8 mouse cellular contexts compared by ENCODE assay signal in the genomic region with DNA sequence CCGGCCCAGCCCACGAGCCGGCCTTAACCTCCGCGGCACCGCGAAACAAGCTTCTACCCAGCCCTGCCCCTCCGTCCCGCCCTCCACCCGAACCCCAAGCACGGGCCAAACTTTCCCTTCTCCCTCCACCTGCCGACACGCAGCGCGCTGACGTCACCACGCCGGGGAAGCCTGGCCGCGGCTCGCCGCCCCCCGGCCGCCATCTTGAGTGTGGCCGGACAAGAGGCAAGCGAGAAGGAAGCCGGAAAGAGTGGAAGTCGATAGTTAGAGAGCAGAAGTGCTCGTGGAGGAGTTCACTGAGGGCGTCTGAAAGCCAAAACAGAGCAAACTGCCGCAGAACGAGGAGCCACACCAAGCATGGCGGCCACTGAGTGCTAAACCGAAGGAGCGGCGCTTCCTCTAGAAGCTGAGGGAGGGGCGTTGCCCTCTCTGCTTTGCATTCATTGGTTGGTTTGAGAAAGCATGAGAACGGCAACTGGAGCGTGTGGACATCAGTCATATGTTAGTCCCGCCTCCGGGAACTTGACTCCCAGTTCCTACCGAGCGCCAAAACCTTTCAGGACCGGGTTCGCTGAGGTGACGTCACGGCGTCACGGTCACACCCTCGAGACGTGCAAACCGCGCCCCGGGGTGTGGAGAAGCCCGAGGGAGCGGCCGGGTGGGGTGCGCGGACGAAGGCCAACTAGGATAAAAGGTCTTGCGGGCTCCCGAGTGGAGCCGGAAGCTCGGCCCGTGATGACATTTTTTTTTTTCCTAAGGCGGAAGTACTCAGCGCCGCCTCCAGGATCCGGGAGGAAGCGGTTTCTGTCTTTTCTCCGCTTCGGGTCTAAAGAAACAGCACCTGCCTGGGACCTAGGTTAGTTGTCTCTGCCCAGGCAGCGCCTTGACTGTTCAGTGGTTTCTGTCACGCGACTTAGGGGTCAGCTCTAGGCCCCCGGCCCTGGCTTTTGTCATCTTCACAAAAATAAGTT. TPM values are rescaled to one million over a fixed set of nuclear protein-coding genes. Genes with fewer than 3 reads are reported as not detected.
DNase-seq lines count a peak whose midpoint lies in the region; ATAC-seq lines count a peak whose summit lies in the region.

A gene (minus strand): TSS at position 139 of the 971 bp plus-strand sequence.

- peaks cover 17% of the 10 kb centered on the region for H3K4me1 ChIP-seq in forebrain, embryonic 14.5 days (ENCODE audit: control insufficient read depth, insufficient read depth, low read length)
- H3K4me1 ChIP-seq in neural tube, embryonic 15.5 days = peaks cover 25% of the 10 kb centered on the region

- DNase-seq in ES-CJ7 (ENCODE audit: low read depth, low spot score) = peak; percentile 100
- peak; percentile 99 for DNase-seq in cerebellum, adult 11 months
- peak; percentile 100 for DNase-seq in forebrain, embryonic 14.5 days (ENCODE audit: low spot score)
- peak; percentile 99 for DNase-seq in heart, postnatal 14 days
- DNase-seq in layer of hippocampus, adult 11-12 months (ENCODE audit: low spot score) = peak; percentile 99
- peak; percentile 100 for DNase-seq in lung, adult 18-20 months
- DNase-seq in testis, postnatal 14 days (ENCODE audit: low spot score) = peak; percentile 99

- no peaks in the 10 kb centered on the region for H3K9me3 ChIP-seq in forebrain, embryonic 14.5 days (replicated peaks; ENCODE audit: control insufficient read depth, low read length)
- no peaks in the 10 kb centered on the region for H3K9me3 ChIP-seq in neural tube, embryonic 15.5 days (replicated peaks)

- no peaks in the 10 kb centered on the region for H3K36me3 ChIP-seq in forebrain, embryonic 14.5 days (ENCODE audit: control insufficient read depth, insufficient read depth, low read length)
- H3K36me3 ChIP-seq in neural tube, embryonic 15.5 days = no peaks in the 10 kb centered on the region

- H3K9ac ChIP-seq in forebrain, embryonic 14.5 days (ENCODE audit: low read length) = peak within 1 kb of the TSS; percentile 87
- H3K9ac ChIP-seq in neural tube, embryonic 15.5 days (replicated peaks) = peak within 1 kb of the TSS; percentile 83

- no peaks in the 10 kb centered on the region for H3K27me3 ChIP-seq in forebrain, embryonic 14.5 days (replicated peaks; ENCODE audit: control insufficient read depth, insufficient read depth, low read length)
- H3K27me3 ChIP-seq in neural tube, embryonic 15.5 days (replicated peaks) = no peaks in the 10 kb centered on the region

- under 1% methylated on average over 76 of the region's 76 CpGs for WGBS in forebrain, embryonic 14.5 days
- WGBS in neural tube, embryonic 15.5 days = under 1% methylated on average over 76 of the region's 76 CpGs

- peak within 1 kb of the TSS; percentile 91 for H3K27ac ChIP-seq in forebrain, embryonic 14.5 days (ENCODE audit: low read depth, low read length)
- H3K27ac ChIP-seq in neural tube, embryonic 15.5 days (replicated peaks) = peak within 1 kb of the TSS; percentile 95

- peak; percentile 97 for ATAC-seq in forebrain, embryonic 14.5 days
- peak; percentile 98 for ATAC-seq in neural tube, embryonic 15.5 days (ENCODE audit: low FRiP score)

- peak within 1 kb of the TSS; percentile 92 for H3K4me3 ChIP-seq in forebrain, embryonic 14.5 days (ENCODE audit: low read depth, low read length)
- peak within 1 kb of the TSS; percentile 92 for H3K4me3 ChIP-seq in neural tube, embryonic 15.5 days (replicated peaks)

- peak within 1 kb of the TSS; percentile 98 for H3K4me2 ChIP-seq in forebrain, embryonic 14.5 days (ENCODE audit: low read length)
- peak within 1 kb of the TSS; percentile 95 for H3K4me2 ChIP-seq in neural tube, embryonic 15.5 days

- intact Hi-C loops in heart, postnatal 14 days (cut with DNase I) = loop anchor here (2.0 to 5.0 kb wide), 2 partner anchors 18 to 225 kb away; a partner anchor contains a TSS

RNA-seq across cellular contexts. Expression of the gene that starts here (rescaled TPM):
- 13.5 and 14.9 TPM in 2 replicates for polyA plus RNA-seq in forebrain, embryonic 14.5 days (2014; fragmentation: Nextera tagmentation; extraction: Ambion mirVana)
- total RNA-seq in heart, postnatal 14 days (2021) = 10 to 100 TPM; 37.8 to 39.9 TPM
- polyA plus RNA-seq in neural tube, embryonic 15.5 days (2015; fragmentation: Nextera tagmentation; extraction: Ambion mirVana) = 12.2 and 13.0 TPM in 2 replicates

Comparison
In these comparisons a context has a peak if more than half of its experiments do, and no peak if none do; other contexts are left out.
1. Peak in every context shown above with its lines: DNase-seq, ATAC-seq, H3K4me3 ChIP-seq and H3K27ac ChIP-seq.